Mouse (Mus musculus): ENCODE results near the gene Nek7. TPM values are rescaled to one million over a fixed set of nuclear protein-coding genes. Genes with fewer than 3 reads are reported as not detected.

Gene Nek7
- polyA plus RNA-seq, 1 experiment from 2014 or later = 27.7 TPM

DNA sequence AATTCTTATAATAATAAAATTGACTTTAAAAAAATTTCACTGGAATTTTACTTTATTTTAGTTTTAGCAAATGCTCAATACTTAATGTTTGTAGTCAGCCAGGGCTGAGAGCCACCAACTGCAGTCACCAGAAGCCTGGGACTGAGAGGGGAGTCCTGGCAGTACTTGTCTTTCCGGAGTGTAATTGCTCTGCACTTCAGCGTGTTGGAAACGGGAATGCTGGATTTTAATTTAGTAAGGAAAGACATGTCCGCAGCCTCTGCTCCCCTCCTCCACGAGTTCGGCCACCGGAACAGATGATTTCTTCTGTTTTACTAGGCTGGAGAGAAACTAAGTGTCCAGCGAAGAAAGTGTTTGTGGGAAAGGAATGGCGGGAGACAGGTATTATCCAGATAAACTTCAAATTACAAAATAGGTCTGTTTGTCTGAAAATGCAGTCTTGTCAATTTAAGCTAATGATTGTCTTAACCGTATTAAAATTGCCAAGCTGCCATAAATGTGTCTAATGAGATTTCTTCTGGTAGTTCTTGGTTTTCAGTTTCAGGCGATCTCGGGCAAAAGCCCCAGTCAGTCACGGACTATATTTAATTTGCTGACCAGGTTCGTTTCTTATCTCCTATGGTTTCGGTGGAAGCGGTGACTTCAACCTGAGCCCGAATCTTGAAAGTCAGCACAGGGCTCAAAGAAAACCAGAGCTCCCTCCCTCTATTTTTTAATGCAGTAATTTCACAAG lies 2.5 kb downstream of the Nek7 start:
- no peaks in the 10 kb centered on the region for H3K36me3 ChIP-seq (ENCODE audit: control insufficient read depth, insufficient read depth, low read length)
- peak overlapping the region; percentile 87 for H3K4me3 ChIP-seq (ENCODE audit: low read depth, low read length)
- no peaks in the 10 kb centered on the region for H3K27me3 ChIP-seq (ENCODE audit: control insufficient read depth, insufficient read depth, low read length)
- ATAC-seq (ENCODE audit: low FRiP score) (no peak), DNase-seq (ENCODE audit: low spot score) (no peak)
- no peaks in the 10 kb centered on the region for H3K9me3 ChIP-seq (ENCODE audit: control insufficient read depth, low read length)
- WGBS = 23% methylated on average over 17 of the region's 17 CpGs
- peak overlapping the region; percentile 46; the same call in 1 of the 2 replicates for H3K9ac ChIP-seq (ENCODE audit: low read depth, low read length)
- H3K27ac ChIP-seq (ENCODE audit: low read depth, low read length) = 0 out of 2 replicates have a peak overlapping the region, but pooled peaks have one; percentile 47
- peak overlapping the region; percentile 69 for H3K4me2 ChIP-seq (replicated peaks; ENCODE audit: low read depth, low read length)
- H3K4me1 ChIP-seq (replicated peaks; ENCODE audit: control insufficient read depth, insufficient read depth, low read length) = no peaks in the 10 kb centered on the region

DNA sequence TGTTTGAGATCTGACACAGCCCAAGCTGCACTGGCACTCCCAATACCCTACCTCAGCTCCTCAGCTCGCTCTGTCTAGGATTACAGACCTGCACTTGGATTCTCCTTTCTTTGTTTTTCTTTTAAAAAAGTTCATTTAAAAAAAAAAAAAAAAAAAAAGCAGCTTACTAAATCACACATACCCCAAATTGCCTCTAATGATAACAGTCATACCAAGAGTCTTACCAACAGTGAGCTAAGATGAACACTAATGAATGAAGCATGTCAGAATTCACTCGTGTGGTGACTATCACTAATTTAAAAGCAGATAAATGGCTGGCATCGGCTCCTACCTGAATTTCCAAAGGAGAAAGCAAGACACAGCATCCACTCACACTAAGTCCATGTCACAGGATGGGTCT lies 4.6 kb downstream of the Nek7 start:
- Histone ChIP-seq H3K27ac (ENCODE audit: low read depth, low read length) (no peak overlapping the region), H3K4me2 (replicated peaks; ENCODE audit: low read depth, low read length) (no peak overlapping the region), H3K4me3 (ENCODE audit: low read depth, low read length) (no peak overlapping the region), H3K9me3 (ENCODE audit: control insufficient read depth, low read length) (no peaks in the 10 kb centered on the region), H3K36me3 (ENCODE audit: control insufficient read depth, insufficient read depth, low read length) (no peaks in the 10 kb centered on the region), H3K4me1 (replicated peaks; ENCODE audit: control insufficient read depth, insufficient read depth, low read length) (no peaks in the 10 kb centered on the region), H3K27me3 (ENCODE audit: control insufficient read depth, insufficient read depth, low read length) (no peaks in the 10 kb centered on the region), H3K9ac (ENCODE audit: low read depth, low read length) (no peak overlapping the region)
- 83% methylated on average over 3 of the region's 3 CpGs for WGBS
- DNase-seq (ENCODE audit: low spot score) = no peak
- no peak for ATAC-seq (ENCODE audit: low FRiP score)

DNA sequence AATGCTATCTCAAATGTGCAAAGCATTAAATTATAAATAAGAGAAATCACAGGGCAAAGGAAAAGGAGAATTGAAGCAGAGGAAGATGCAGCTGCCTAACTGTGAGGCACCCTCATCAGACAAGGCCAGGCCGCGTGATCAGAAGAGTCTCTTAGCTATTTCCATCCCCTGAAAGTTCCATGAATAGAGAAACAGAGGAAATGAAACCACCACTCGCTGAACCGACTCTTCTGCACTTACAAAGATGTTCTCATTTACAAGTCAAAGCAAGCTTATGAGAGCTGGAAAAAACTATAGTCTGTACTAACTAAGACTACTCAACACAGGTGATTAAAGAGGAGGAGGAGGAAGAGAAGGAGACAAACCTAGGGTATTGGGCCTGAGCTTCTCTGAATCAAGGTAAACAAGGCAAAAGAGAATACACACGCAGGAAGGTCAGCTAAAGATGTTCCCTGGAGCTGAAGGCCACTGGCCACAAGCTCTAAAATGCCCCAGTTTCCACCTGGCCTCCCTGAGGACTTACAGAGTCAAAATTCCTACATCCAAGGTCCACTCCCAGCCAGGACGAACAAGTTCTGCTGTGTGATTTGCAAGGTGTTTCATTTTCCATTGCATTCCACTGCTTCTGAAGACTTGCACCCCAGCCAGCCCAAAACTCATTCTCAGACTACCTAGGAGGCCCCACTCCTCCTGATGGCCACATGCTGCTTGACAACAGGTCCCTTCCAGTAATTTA lies 5.2 kb downstream of the Nek7 start:
- no peaks in the 10 kb centered on the region for H3K27me3 ChIP-seq (ENCODE audit: control insufficient read depth, insufficient read depth, low read length)
- no peak overlapping the region for H3K9ac ChIP-seq (ENCODE audit: low read depth, low read length)
- DNase-seq (ENCODE audit: low spot score) (no peak), ATAC-seq (ENCODE audit: low FRiP score) (no peak)
- H3K36me3 ChIP-seq (ENCODE audit: control insufficient read depth, insufficient read depth, low read length) = no peaks in the 10 kb centered on the region
- no peak overlapping the region for H3K4me2 ChIP-seq (replicated peaks; ENCODE audit: low read depth, low read length)
- H3K9me3 ChIP-seq (ENCODE audit: control insufficient read depth, low read length) = no peaks in the 10 kb centered on the region
- no peak overlapping the region for H3K4me3 ChIP-seq (ENCODE audit: low read depth, low read length)
- H3K27ac ChIP-seq (ENCODE audit: low read depth, low read length) = no peak overlapping the region
- WGBS = 70% methylated on average over 6 of the region's 6 CpGs
- H3K4me1 ChIP-seq (replicated peaks; ENCODE audit: control insufficient read depth, insufficient read depth, low read length) = no peaks in the 10 kb centered on the region

GRCm38 (mm10) chr1:138612177-138612576 lies 7.8 kb downstream of the Nek7 start:
- no peak overlapping the region for H3K4me2 ChIP-seq (replicated peaks; ENCODE audit: low read depth, low read length)

GRCm38 (mm10) chr1:138609176-138609575 lies 10.8 kb downstream of the Nek7 start:
- no peaks in the 10 kb centered on the region for H3K4me1 ChIP-seq (replicated peaks; ENCODE audit: control insufficient read depth, insufficient read depth, low read length)
- ATAC-seq (ENCODE audit: low FRiP score) (no peak), DNase-seq (ENCODE audit: low spot score) (no peak)
- H3K4me2 ChIP-seq (replicated peaks; ENCODE audit: low read depth, low read length) = no peak overlapping the region
- no peak overlapping the region for H3K27ac ChIP-seq (ENCODE audit: low read depth, low read length)
- H3K9ac ChIP-seq (ENCODE audit: low read depth, low read length) = no peak overlapping the region
- H3K27me3 ChIP-seq (ENCODE audit: control insufficient read depth, insufficient read depth, low read length) = no peaks in the 10 kb centered on the region
- H3K9me3 ChIP-seq (ENCODE audit: control insufficient read depth, low read length) = no peaks in the 10 kb centered on the region
- H3K4me3 ChIP-seq (ENCODE audit: low read depth, low read length) = no peak overlapping the region
- 91% methylated on average over 12 of the region's 12 CpGs for WGBS
- no peaks in the 10 kb centered on the region for H3K36me3 ChIP-seq (ENCODE audit: control insufficient read depth, insufficient read depth, low read length)

More at GRCm38 (mm10) chr1:138612177-138612576, 7.8 kb downstream of the Nek7 start:
- ATAC-seq (ENCODE audit: low FRiP score) (no peak), DNase-seq (ENCODE audit: low spot score) (no peak)
- Histone ChIP-seq H3K27me3 (ENCODE audit: control insufficient read depth, insufficient read depth, low read length) (no peaks in the 10 kb centered on the region), H3K27ac (ENCODE audit: low read depth, low read length) (no peak overlapping the region), H3K9ac (ENCODE audit: low read depth, low read length) (no peak overlapping the region), H3K4me3 (ENCODE audit: low read depth, low read length) (no peak overlapping the region), H3K9me3 (ENCODE audit: control insufficient read depth, low read length) (no peaks in the 10 kb centered on the region), H3K4me1 (replicated peaks; ENCODE audit: control insufficient read depth, insufficient read depth, low read length) (no peaks in the 10 kb centered on the region), H3K36me3 (ENCODE audit: control insufficient read depth, insufficient read depth, low read length) (no peaks in the 10 kb centered on the region)
- WGBS = 92% methylated on average over 1 of the region's 1 CpGs

DNA sequence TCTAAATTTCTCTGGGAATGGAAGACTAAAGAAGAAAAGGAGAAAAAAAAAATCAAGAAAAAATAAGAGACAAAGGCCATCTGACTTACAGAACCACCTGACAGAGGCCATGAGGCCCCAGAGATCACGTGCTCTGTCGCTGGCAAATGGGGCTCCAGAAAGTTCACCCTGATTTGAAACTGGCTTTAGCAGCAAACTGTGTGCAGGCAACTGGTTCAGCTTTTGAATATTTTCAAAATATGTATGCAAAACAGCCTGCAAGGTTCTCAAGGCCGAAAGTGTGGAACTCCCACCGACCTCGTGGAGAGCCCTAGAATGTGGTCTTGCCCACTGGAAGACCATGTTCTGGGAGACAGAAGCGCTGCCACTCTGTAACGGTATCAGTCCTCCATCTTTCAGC lies 11.6 kb downstream of the Nek7 start:
- ATAC-seq (ENCODE audit: low FRiP score) (no peak), DNase-seq (ENCODE audit: low spot score) (no peak)
- Histone ChIP-seq H3K4me3 (ENCODE audit: low read depth, low read length) (no peak overlapping the region), H3K27ac (ENCODE audit: low read depth, low read length) (no peak overlapping the region), H3K4me1 (replicated peaks; ENCODE audit: control insufficient read depth, insufficient read depth, low read length) (no peaks in the 10 kb centered on the region), H3K4me2 (replicated peaks; ENCODE audit: low read depth, low read length) (no peak overlapping the region), H3K9ac (ENCODE audit: low read depth, low read length) (no peak overlapping the region), H3K27me3 (ENCODE audit: control insufficient read depth, insufficient read depth, low read length) (no peaks in the 10 kb centered on the region), H3K36me3 (ENCODE audit: control insufficient read depth, insufficient read depth, low read length) (no peaks in the 10 kb centered on the region), H3K9me3 (ENCODE audit: control insufficient read depth, low read length) (no peaks in the 10 kb centered on the region)
- WGBS = 97% methylated on average over 7 of the region's 7 CpGs

GRCm38 (mm10) chr1:138607862-138608261 lies 12.1 kb downstream of the Nek7 start:
- Histone ChIP-seq H3K4me1 (replicated peaks; ENCODE audit: control insufficient read depth, insufficient read depth, low read length) (no peaks in the 10 kb centered on the region), H3K27ac (ENCODE audit: low read depth, low read length) (no peak overlapping the region), H3K36me3 (ENCODE audit: control insufficient read depth, insufficient read depth, low read length) (no peaks in the 10 kb centered on the region), H3K9ac (ENCODE audit: low read depth, low read length) (no peak overlapping the region), H3K4me2 (replicated peaks; ENCODE audit: low read depth, low read length) (no peak overlapping the region), H3K27me3 (ENCODE audit: control insufficient read depth, insufficient read depth, low read length) (no peaks in the 10 kb centered on the region), H3K9me3 (ENCODE audit: control insufficient read depth, low read length) (no peaks in the 10 kb centered on the region), H3K4me3 (ENCODE audit: low read depth, low read length) (no peak overlapping the region)
- 95% methylated on average over 7 of the region's 7 CpGs for WGBS
- ATAC-seq (ENCODE audit: low FRiP score) (no peak), DNase-seq (ENCODE audit: low spot score) (no peak)

DNA sequence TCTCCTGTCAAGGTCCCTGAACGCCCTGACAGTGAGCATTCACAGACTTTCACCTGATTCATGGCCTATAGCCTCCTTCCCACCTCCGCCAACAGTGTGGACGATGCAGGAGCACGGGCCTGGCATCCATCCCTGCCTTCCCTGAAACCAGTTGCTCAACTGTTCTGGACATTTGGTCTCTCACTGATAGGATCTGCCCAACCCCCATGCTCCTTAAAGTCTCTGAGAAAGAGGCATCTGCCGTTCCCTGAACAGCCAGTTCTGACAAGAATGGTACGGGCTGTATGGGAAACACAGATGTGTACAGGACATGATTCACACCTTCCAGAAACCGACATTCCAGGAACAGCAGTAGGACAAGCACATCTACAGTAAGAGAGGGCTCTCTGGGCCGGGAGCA lies 13.2 kb downstream of the Nek7 start:
- no peak for ATAC-seq (ENCODE audit: low FRiP score)
- H3K4me2 ChIP-seq (replicated peaks; ENCODE audit: low read depth, low read length) = no peak overlapping the region

GRCm38 (mm10) chr1:138604736-138605135 lies 15.2 kb downstream of the Nek7 start:
- Histone ChIP-seq H3K36me3 (ENCODE audit: control insufficient read depth, insufficient read depth, low read length) (no peaks in the 10 kb centered on the region), H3K4me2 (replicated peaks; ENCODE audit: low read depth, low read length) (no peak overlapping the region), H3K4me3 (ENCODE audit: low read depth, low read length) (no peak overlapping the region), H3K27ac (ENCODE audit: low read depth, low read length) (no peak overlapping the region), H3K9me3 (ENCODE audit: control insufficient read depth, low read length) (no peaks in the 10 kb centered on the region), H3K4me1 (replicated peaks; ENCODE audit: control insufficient read depth, insufficient read depth, low read length) (no peaks in the 10 kb centered on the region), H3K27me3 (ENCODE audit: control insufficient read depth, insufficient read depth, low read length) (no peaks in the 10 kb centered on the region), H3K9ac (ENCODE audit: low read depth, low read length) (no peak overlapping the region)
- no peak for DNase-seq (ENCODE audit: low spot score)
- 94% methylated on average over 2 of the region's 2 CpGs for WGBS
- no peak for ATAC-seq (ENCODE audit: low FRiP score)

More for the DNA sequence above, 13.2 kb downstream of the Nek7 start:
- no peaks in the 10 kb centered on the region for H3K27me3 ChIP-seq (ENCODE audit: control insufficient read depth, insufficient read depth, low read length)
- no peaks in the 10 kb centered on the region for H3K9me3 ChIP-seq (ENCODE audit: control insufficient read depth, low read length)
- no peak overlapping the region for H3K27ac ChIP-seq (ENCODE audit: low read depth, low read length)
- no peak overlapping the region for H3K9ac ChIP-seq (ENCODE audit: low read depth, low read length)
- no peaks in the 10 kb centered on the region for H3K36me3 ChIP-seq (ENCODE audit: control insufficient read depth, insufficient read depth, low read length)
- 89% methylated on average over 8 of the region's 8 CpGs for WGBS
- no peak overlapping the region for H3K4me3 ChIP-seq (ENCODE audit: low read depth, low read length)
- DNase-seq (ENCODE audit: low spot score) = no peak
- H3K4me1 ChIP-seq (replicated peaks; ENCODE audit: control insufficient read depth, insufficient read depth, low read length) = no peaks in the 10 kb centered on the region
